Mouse (Mus musculus): Measurements from ENCODE around the gene Hoxd4. TPM values are rescaled to one million over a fixed set of nuclear protein-coding genes. Genes with fewer than 3 reads are reported as not detected.
A peak's percentile ranks its signal among the peaks of the same experiment; 100 is the strongest.

The Hoxd4 gene
- total and polyA plus RNA-seq, 3 experiments: 0.21 to 1.0 (median 0.45) TPM

DNA sequence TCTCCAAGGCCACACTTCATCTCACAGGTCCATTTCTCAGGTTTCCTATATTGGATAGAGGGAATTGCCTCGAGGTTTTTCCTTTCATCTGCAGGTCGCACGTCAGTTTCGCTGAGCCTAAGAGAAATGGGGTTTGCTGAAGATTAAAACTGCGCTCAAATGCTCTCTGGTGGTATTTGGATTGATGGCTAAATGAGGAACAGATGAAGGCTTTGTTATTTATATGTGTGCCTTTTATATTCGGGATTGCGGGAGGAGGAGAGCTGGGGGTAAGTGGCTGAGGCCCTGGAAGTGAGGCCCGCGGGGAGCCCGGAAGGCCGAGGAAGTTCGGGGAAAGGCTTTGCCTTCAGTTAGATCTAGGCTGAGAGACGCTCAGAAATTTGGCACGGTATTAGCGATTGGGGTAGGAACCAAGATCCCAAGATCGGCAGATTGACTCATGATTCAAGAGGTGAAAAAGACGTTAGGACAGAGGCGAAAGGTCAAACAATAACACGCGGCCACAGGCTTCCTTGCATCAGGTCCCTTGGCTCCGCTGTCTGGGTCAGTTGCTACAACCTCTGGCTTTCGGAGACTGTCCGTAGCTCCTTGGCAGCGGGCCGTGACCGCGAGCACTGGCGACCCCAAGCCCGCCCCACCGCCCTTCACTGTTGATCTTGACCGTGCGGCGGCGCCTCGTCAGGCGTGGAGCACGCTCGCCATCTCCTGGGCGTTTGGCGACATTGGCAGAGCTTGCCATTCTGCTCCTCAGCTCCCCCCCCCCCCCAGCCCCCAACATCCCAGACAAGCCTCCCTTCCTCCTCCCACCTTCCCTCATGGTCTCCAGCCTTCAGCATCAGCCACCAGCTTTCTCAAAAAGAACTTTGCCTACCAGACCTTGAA is 39.0 kb upstream of the Hoxd4 start:
- intact Hi-C loops (cut with DNase I): loop anchor here (2.0 to 5.0 kb wide), 2 partner anchors 708 to 1090 kb away; partner anchors contain the start of gene Chrna1
- no peaks in the 10 kb centered on the region for H3K36me3 ChIP-seq (ENCODE audit: control insufficient read depth, insufficient read depth, low read length)
- peak in 1 of 2 experiments; percentile 65 for DNase-seq
- no peak overlapping the region for H3K9ac ChIP-seq (ENCODE audit: low read depth, low read length)
- no peak overlapping the region for H3K27ac ChIP-seq
- H3K4me1 ChIP-seq (ENCODE audit: control insufficient read depth, insufficient read depth, low read length): no peaks in the 10 kb centered on the region
- no peaks in the 10 kb centered on the region for H3K79me2 ChIP-seq (replicated peaks; ENCODE audit: control insufficient read depth, insufficient read depth, low read length)
- WGBS: 15% methylated on average over 40 of the region's 40 CpGs
- TF ChIP-seq EP300 (IDR thresholded peaks at IDR 0.05; ENCODE audit: insufficient read depth, low read depth, low read length) (no peak), POLR2A (IDR thresholded peaks at IDR 0.05; ENCODE audit: insufficient read depth, low read depth, low read length) (no peak), CTCF (IDR thresholded peaks at IDR 0.05) (peak; percentile 75)
- H3K27me3 ChIP-seq (ENCODE audit: control insufficient read depth, insufficient read depth, low read length): peaks cover 31% of the 10 kb centered on the region
- H3K4me3 ChIP-seq: peak overlapping the region; percentile 34

DNA sequence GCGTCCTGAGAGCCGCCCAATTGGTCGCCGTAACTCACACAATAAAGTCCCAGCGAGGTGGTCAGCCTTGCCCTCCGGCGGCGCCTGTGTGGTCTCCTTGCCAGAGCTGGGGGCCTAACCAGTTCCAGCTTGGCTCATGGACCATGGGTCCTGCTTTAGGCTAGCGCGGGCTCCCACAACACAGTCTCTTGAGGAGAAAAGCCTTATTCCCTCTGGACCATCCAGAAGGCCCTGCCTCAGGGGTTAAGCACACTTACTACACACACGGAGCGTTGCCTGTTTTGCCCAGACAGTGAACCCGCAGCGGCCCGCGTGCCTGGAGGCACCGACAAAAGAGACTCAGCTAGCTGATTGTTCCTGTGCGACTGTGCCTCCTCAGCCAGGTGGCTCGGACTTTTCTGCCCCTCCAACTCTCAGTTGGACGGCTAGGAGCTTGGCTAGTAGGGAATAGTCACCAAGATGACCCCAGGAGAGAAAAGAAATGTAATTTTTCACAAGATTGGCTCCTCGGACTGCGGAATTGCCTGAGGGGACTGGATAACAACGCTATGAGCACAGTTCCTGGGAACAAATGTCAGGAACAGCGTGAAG is 37.8 kb upstream of the Hoxd4 start:
- TF ChIP-seq CTCF (IDR thresholded peaks at IDR 0.05) (no peak), POLR2A (IDR thresholded peaks at IDR 0.05; ENCODE audit: insufficient read depth, low read depth, low read length) (no peak), EP300 (IDR thresholded peaks at IDR 0.05; ENCODE audit: insufficient read depth, low read depth, low read length) (no peak)
- 6% methylated on average over 24 of the region's 24 CpGs for WGBS
- H3K4me1 ChIP-seq (ENCODE audit: control insufficient read depth, insufficient read depth, low read length): no peaks in the 10 kb centered on the region
- DNase-seq: peak in 1 of 2 experiments; percentile 12
- peaks cover 21% of the 10 kb centered on the region for H3K27me3 ChIP-seq (ENCODE audit: control insufficient read depth, insufficient read depth, low read length)
- H3K36me3 ChIP-seq (ENCODE audit: control insufficient read depth, insufficient read depth, low read length): no peaks in the 10 kb centered on the region
- intact Hi-C loops (cut with DNase I): loop anchor here (2.0 to 5.0 kb wide), 2 partner anchors 709 to 1092 kb away; partner anchors contain the start of gene Chrna1
- H3K27ac ChIP-seq: no peak overlapping the region
- no peak overlapping the region for H3K9ac ChIP-seq (ENCODE audit: low read depth, low read length)
- no peak overlapping the region for H3K4me3 ChIP-seq
- H3K79me2 ChIP-seq (replicated peaks; ENCODE audit: control insufficient read depth, insufficient read depth, low read length): no peaks in the 10 kb centered on the region

DNA sequence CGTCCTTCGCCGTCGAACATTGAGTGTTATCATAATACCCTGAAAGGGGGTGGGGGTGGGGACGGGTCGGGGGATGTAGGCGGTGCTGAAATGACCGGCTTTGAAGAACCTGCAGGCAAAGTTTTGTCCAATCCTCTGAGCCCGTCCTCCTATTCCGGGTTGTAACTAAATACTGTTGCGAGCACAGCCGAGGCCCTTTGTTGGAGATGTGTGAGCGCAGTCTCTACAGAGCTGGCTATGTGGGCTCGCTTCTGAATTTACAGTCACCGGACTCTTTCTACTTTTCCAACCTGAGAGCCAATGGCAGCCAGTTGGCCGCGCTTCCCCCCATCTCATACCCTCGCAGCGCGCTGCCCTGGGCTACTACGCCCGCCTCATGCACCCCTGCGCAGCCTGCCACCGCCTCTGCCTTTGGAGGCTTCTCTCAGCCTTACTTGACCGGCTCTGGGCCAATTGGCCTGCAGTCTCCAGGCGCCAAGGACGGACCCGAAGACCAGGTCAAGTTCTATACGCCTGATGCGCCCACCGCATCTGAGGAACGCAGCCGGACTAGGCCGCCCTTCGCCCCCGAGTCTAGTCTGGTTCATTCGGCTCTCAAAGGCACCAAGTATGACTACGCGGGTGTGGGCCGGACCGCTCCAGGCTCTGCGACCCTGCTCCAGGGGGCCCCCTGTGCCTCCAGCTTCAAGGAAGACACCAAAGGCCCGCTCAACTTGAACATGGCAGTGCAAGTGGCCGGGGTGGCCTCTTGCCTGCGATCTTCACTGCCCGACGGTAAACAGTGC is 36.7 kb upstream of the Hoxd4 start, which contains the start of gene Hoxd12:
Gene Hoxd12 (plus strand): TSS at position 133 of the 785 bp plus-strand sequence.
- H3K9ac ChIP-seq (ENCODE audit: low read depth, low read length): no peak within 1 kb of the TSS
- H3K79me2 ChIP-seq (replicated peaks; ENCODE audit: control insufficient read depth, insufficient read depth, low read length): no peaks in the 10 kb centered on the region
- no peak for TF ChIP-seq CTCF (IDR thresholded peaks at IDR 0.05)
- no peak for TF ChIP-seq EP300 (IDR thresholded peaks at IDR 0.05; ENCODE audit: insufficient read depth, low read depth, low read length)
- no peak for TF ChIP-seq POLR2A (IDR thresholded peaks at IDR 0.05; ENCODE audit: insufficient read depth, low read depth, low read length)
- no peak within 1 kb of the TSS for H3K27ac ChIP-seq
- no peaks in the 10 kb centered on the region for H3K4me1 ChIP-seq (ENCODE audit: control insufficient read depth, insufficient read depth, low read length)
- WGBS: 5% methylated on average over 47 of the region's 47 CpGs
- intact Hi-C loops (cut with DNase I): loop anchor here (5.0 kb wide), 1 partner anchor 1093 kb away; the partner anchor contains the start of gene Chrna1
- peaks cover 23% of the 10 kb centered on the region for H3K27me3 ChIP-seq (ENCODE audit: control insufficient read depth, insufficient read depth, low read length)
- DNase-seq: peak in 1 of 2 experiments; percentile 15
- no peaks in the 10 kb centered on the region for H3K36me3 ChIP-seq (ENCODE audit: control insufficient read depth, insufficient read depth, low read length)
- H3K4me3 ChIP-seq: no peak within 1 kb of the TSS

DNA sequence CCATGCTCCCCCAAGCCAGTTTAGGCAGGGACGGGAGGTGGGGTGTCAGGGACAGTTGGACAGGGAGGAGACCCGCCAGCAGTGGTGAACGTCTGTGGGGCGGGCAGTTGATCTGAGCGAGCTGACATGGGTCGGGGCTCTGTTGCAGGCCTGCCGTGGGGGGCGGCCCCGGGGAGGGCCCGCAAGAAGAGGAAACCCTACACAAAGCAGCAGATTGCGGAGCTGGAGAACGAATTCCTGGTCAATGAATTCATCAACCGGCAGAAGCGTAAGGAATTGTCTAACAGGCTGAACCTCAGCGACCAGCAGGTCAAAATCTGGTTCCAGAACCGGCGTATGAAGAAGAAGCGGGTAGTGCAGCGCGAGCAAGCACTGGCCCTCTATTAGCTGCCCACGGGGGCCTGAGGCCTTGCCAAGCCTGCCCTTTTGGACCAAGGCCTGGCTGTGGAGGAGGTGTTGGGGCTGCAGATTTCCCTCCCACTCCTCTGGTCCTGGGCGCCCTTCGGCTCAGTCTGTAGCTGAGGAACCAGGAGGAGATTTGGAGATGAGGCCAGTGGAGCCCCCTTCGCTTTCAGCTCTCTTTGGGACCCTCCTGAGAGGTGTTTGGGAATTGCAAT is 36.0 kb upstream of the Hoxd4 start:
- Histone ChIP-seq H3K36me3 (ENCODE audit: control insufficient read depth, insufficient read depth, low read length) (no peaks in the 10 kb centered on the region), H3K4me1 (ENCODE audit: control insufficient read depth, insufficient read depth, low read length) (no peaks in the 10 kb centered on the region), H3K27ac (no peak overlapping the region), H3K9ac (ENCODE audit: low read depth, low read length) (no peak overlapping the region), H3K27me3 (ENCODE audit: control insufficient read depth, insufficient read depth, low read length) (peaks cover 27% of the 10 kb centered on the region), H3K4me3 (no peak overlapping the region), H3K79me2 (replicated peaks; ENCODE audit: control insufficient read depth, insufficient read depth, low read length) (no peaks in the 10 kb centered on the region)
- intact Hi-C loops (cut with DNase I): no loop called here
- no peak for DNase-seq
- WGBS: 8% methylated on average over 24 of the region's 24 CpGs
- TF ChIP-seq CTCF (IDR thresholded peaks at IDR 0.05) (no peak), POLR2A (IDR thresholded peaks at IDR 0.05; ENCODE audit: insufficient read depth, low read depth, low read length) (no peak), EP300 (IDR thresholded peaks at IDR 0.05; ENCODE audit: insufficient read depth, low read depth, low read length) (no peak)

DNA sequence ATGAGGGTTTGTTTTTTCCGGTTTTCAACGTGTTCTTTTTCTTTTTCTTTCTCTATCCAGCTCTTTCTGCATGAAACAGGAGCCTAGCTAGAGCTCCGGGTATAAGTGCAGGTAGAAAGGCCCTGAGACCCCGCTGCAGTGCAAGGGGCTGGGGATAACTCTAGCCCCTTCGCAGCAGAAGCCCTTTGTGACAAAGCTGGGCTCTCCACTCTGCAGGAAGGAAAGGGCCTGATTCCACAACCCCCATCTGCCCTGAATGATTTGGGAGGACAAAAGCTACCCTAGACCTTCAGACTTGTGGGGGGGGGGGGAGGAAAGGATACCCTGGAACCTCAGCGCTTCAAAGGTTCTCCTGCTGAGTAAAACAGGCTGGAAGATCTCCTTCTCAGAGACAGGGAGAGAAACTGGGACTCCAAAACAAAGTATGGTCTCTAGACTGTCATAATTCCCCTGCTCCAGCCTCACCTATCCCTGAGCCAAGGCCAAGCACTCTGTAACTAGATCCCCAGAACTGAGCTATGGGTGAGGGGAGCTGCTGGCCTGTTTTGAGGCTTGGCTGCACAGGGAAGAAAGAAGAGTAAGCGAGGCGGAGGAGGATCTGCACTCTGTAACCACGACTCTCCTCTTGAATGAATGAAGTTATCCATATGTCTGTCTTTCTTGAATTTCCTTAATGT is 35.2 kb upstream of the Hoxd4 start:
- no peak for TF ChIP-seq CTCF (IDR thresholded peaks at IDR 0.05)
- no peak for TF ChIP-seq EP300 (IDR thresholded peaks at IDR 0.05; ENCODE audit: insufficient read depth, low read depth, low read length)
- TF ChIP-seq POLR2A (IDR thresholded peaks at IDR 0.05; ENCODE audit: insufficient read depth, low read depth, low read length): no peak
- H3K27ac ChIP-seq: no peak overlapping the region
- DNase-seq: peak in 1 of 2 experiments; percentile 9
- WGBS: 10% methylated on average over 9 of the region's 9 CpGs
- H3K27me3 ChIP-seq (ENCODE audit: control insufficient read depth, insufficient read depth, low read length): peaks cover 29% of the 10 kb centered on the region
- intact Hi-C loops (cut with DNase I): no loop called here
- no peak overlapping the region for H3K9ac ChIP-seq (ENCODE audit: low read depth, low read length)
- no peak overlapping the region for H3K4me3 ChIP-seq
- no peaks in the 10 kb centered on the region for H3K79me2 ChIP-seq (replicated peaks; ENCODE audit: control insufficient read depth, insufficient read depth, low read length)
- H3K4me1 ChIP-seq (ENCODE audit: control insufficient read depth, insufficient read depth, low read length): no peaks in the 10 kb centered on the region
- no peaks in the 10 kb centered on the region for H3K36me3 ChIP-seq (ENCODE audit: control insufficient read depth, insufficient read depth, low read length)

Data from heart, adult 2 months (tissue).